Mouse (Mus musculus) lung, postnatal 0 days (tissue): ENCODE measurements around the gene Syt8.

Experiments
- CTCF ChIP-seq: IDR thresholded peaks from 2 replicates; pipeline ENCODE4 v1.5.1; 2016; ENCODE audit warnings: antibody characterized with exemption, mild to moderate bottlenecking
- EP300 ChIP-seq: IDR thresholded peaks from 2 replicates; pipeline ENCODE4 v1.6.1; 2016; ENCODE audit warnings: antibody characterized with exemption, mild to moderate bottlenecking, control low read depth

- TF ChIP-seq CTCF (peak; percentile 88), EP300 (no peak)
Observed at GRCm38 (mm10) chr7:142435524-142435923, 874 bp downstream of the Syt8 start.
